Mouse (Mus musculus): ENCODE measurements around the gene Lcn4. TPM values are rescaled to one million over a fixed set of nuclear protein-coding genes. Genes with fewer than 3 reads are reported as not detected.

Lcn4 gene
- polyA plus RNA-seq, 1 experiment, result not detected

DNA sequence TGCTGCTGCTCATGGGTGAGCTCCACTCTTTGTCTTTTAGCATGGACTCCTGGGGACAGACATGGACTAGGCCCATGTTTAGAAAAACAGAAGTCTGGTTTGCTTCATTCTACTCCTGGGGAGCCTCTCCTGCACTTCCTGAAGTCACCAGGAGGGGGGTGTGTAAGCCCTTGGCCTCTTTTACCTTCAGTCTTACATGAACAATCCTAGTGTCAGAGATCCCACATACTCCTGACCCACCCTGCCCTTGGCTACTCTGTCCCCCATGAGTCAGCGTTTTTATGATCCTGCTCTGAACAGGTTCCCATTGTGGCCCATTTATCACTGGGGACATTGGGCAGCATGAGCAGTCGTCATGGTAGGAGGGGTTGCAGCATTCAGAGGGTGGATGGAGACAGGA is 27.1 kb downstream of the Lcn4 start:
- Histone ChIP-seq H3K79me2 (ENCODE audit: control insufficient read depth, insufficient read depth) (peaks cover 11% of the 10 kb centered on the region), H3K4me3 (ENCODE audit: insufficient read depth, poor library complexity, severe bottlenecking) (no peak overlapping the region), H3K79me3 (ENCODE audit: low read depth) (peaks cover 9% of the 10 kb centered on the region), H3ac (ENCODE audit: control insufficient read depth, insufficient read length, low read depth) (no peak overlapping the region), H3K27me3 (ENCODE audit: control insufficient read depth, insufficient read depth, insufficient read length) (no peaks in the 10 kb centered on the region), H3K36me3 (ENCODE audit: control insufficient read depth, insufficient read depth) (peaks cover 4% of the 10 kb centered on the region)
- no peak for TF ChIP-seq MYOD1 (IDR thresholded peaks at IDR 0.05; ENCODE audit: control insufficient read depth, insufficient read length, low read depth)
- TF ChIP-seq MYOG (IDR thresholded peaks at IDR 0.05; ENCODE audit: control insufficient read depth, extremely low read depth, insufficient read length), result no peak
- no peak for TF ChIP-seq FOSL1 (IDR thresholded peaks at IDR 0.05; ENCODE audit: insufficient read depth, low read length, poor library complexity, severe bottlenecking)

DNA sequence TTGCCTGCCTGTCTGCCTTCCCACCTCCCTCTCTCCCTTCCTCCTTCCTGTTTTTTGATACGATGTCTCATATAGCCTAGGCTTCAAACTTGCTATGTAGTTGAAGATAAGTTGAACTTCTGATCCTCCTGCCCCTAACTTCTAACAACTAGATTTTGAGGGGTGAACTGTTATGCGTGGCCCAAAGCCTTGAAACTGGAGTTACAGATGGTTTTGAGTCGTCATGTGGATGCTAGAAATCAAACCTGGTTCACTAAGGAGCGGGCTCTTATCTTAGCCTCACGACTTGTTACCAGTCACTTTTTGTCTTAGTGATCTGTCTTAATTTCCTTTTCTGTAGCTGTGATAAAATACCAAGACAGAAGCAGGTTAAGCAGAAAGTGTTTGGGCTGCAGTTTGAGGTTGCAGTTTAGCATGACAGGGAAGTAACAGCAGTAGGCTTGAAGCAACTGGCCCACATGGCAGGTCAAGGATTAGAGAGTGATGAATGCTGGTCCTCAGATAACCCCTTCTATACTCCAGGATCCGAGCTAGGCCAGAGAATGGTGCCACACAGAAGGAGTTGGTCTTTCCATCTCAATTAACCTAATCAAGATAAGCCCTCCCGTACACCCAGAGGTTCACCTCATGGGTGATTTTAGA is 30.0 kb downstream of the Lcn4 start:
- Histone ChIP-seq H3K27me3 (ENCODE audit: control insufficient read depth, insufficient read depth, insufficient read length) (no peaks in the 10 kb centered on the region), H3K79me3 (ENCODE audit: low read depth) (peaks cover 27% of the 10 kb centered on the region), H3ac (ENCODE audit: control insufficient read depth, insufficient read length, low read depth) (no peak overlapping the region), H3K36me3 (ENCODE audit: control insufficient read depth, insufficient read depth) (peaks cover 32% of the 10 kb centered on the region), H3K4me3 (ENCODE audit: insufficient read depth, poor library complexity, severe bottlenecking) (no peak overlapping the region), H3K79me2 (ENCODE audit: control insufficient read depth, insufficient read depth) (peaks cover 39% of the 10 kb centered on the region)
- TF ChIP-seq MYOD1 (IDR thresholded peaks at IDR 0.05; ENCODE audit: control insufficient read depth, insufficient read length, low read depth) (no peak), CTCF (IDR thresholded peaks at IDR 0.05; ENCODE audit: control insufficient read depth, insufficient read depth, insufficient read length) (no peak), USF1 (IDR thresholded peaks at IDR 0.05; ENCODE audit: low read depth) (no peak), MYOG (IDR thresholded peaks at IDR 0.05; ENCODE audit: control insufficient read depth, extremely low read depth, insufficient read length) (no peak), MAX (IDR thresholded peaks at IDR 0.05) (no peak), CEBPB (IDR thresholded peaks at IDR 0.05; ENCODE audit: low read depth) (no peak), FOSL1 (IDR thresholded peaks at IDR 0.05; ENCODE audit: insufficient read depth, low read length, poor library complexity, severe bottlenecking) (no peak)

DNA sequence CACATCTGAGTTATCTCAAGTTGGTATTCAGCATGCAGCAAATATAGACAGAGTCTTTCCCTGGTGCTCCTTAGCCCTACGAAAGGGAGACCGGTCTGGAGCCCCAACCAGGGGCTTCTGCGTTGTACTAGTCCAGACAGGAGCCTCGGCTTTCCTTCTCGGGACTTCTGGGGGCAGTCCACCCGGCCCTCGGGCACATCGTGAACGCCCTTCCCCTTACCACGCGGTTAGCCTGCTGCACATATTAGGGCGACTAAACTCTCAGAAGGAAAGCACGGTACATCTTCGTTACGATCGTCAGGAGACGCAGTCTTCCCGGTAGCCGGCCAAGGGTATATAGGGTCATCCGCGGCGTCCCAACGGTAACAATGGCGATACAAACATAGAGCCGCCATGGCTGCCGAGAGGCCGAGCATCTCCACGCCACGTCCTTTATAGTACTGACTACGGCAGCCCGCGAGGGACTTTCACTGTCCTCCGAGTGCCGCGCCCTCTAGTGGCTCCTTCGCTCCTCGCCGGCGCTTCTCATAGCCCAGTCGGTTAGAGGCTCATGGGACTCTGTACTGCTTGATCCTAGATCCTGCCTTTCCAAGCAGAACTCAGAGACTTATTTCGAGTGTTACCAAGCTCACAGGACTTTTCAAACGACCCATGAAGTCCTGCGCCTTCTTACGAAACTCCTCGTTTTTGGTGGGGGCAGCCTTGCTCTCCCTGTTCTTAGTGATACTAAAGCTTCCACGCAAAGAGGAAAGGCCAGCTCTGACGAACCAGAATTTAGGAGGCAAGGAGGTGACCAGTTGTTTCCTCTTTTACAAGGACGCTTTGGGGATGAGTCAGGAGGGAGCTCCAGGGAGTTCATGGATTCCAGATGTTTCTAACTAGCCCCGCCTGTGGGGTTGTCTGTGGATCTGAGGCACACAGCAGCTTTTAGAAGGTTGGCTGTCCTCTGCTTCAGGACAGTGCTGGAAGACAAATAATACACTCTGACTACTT is 30.9 kb downstream of the Lcn4 start:
- Histone ChIP-seq H3K4me3 (ENCODE audit: insufficient read depth, poor library complexity, severe bottlenecking) (peak overlapping the region; percentile 100), H3ac (ENCODE audit: control insufficient read depth, insufficient read length, low read depth) (peak overlapping the region; percentile 91), H3K36me3 (ENCODE audit: control insufficient read depth, insufficient read depth) (peaks cover 42% of the 10 kb centered on the region), H3K79me3 (ENCODE audit: low read depth) (peaks cover 27% of the 10 kb centered on the region), H3K27me3 (ENCODE audit: control insufficient read depth, insufficient read depth, insufficient read length) (no peaks in the 10 kb centered on the region), H3K79me2 (ENCODE audit: control insufficient read depth, insufficient read depth) (peaks cover 44% of the 10 kb centered on the region)
- TF ChIP-seq MAX (IDR thresholded peaks at IDR 0.05) (peak; percentile 93), CTCF (IDR thresholded peaks at IDR 0.05; ENCODE audit: control insufficient read depth, insufficient read depth, insufficient read length) (peak; percentile 94), USF1 (IDR thresholded peaks at IDR 0.05; ENCODE audit: low read depth) (no peak)

DNA sequence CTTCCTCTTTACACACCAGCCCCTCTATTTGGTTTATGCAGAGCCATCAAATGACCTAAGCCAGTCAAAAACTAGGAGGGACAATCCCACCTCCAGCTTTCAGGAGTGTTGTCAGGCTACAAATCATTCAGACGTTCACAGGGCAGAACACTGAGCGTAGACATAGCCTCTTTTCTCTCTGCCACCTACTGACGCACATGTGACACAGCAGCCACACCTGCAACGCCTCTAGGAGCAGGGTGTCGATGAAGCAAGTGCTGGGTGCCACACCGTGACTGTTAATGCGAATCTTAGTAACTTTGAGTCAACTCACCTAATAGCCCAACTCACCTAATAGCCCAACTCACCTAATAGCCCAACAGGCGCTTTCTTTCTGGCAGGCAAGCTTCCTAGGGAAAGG is 32.0 kb downstream of the Lcn4 start:
- Histone ChIP-seq H3K79me2 (ENCODE audit: control insufficient read depth, insufficient read depth) (peaks cover 44% of the 10 kb centered on the region), H3K27me3 (ENCODE audit: control insufficient read depth, insufficient read depth, insufficient read length) (no peaks in the 10 kb centered on the region), H3K79me3 (ENCODE audit: low read depth) (peaks cover 27% of the 10 kb centered on the region), H3K36me3 (ENCODE audit: control insufficient read depth, insufficient read depth) (peaks cover 46% of the 10 kb centered on the region), H3ac (ENCODE audit: control insufficient read depth, insufficient read length, low read depth) (peak overlapping the region; percentile 32), H3K4me3 (ENCODE audit: insufficient read depth, poor library complexity, severe bottlenecking) (peak overlapping the region; percentile 100)
- TF ChIP-seq USF1 (IDR thresholded peaks at IDR 0.05; ENCODE audit: low read depth), result peak; percentile 64
- TF ChIP-seq CTCF (IDR thresholded peaks at IDR 0.05; ENCODE audit: control insufficient read depth, insufficient read depth, insufficient read length), result peak; percentile 26
- no peak for TF ChIP-seq CEBPB (IDR thresholded peaks at IDR 0.05; ENCODE audit: low read depth)
- TF ChIP-seq MAX (IDR thresholded peaks at IDR 0.05), result peak; percentile 74
- no peak for TF ChIP-seq MYOD1 (IDR thresholded peaks at IDR 0.05; ENCODE audit: control insufficient read depth, insufficient read length, low read depth)
- no peak for TF ChIP-seq MYOG (IDR thresholded peaks at IDR 0.05; ENCODE audit: control insufficient read depth, extremely low read depth, insufficient read length)
- TF ChIP-seq FOSL1 (IDR thresholded peaks at IDR 0.05; ENCODE audit: insufficient read depth, low read length, poor library complexity, severe bottlenecking), result no peak

DNA sequence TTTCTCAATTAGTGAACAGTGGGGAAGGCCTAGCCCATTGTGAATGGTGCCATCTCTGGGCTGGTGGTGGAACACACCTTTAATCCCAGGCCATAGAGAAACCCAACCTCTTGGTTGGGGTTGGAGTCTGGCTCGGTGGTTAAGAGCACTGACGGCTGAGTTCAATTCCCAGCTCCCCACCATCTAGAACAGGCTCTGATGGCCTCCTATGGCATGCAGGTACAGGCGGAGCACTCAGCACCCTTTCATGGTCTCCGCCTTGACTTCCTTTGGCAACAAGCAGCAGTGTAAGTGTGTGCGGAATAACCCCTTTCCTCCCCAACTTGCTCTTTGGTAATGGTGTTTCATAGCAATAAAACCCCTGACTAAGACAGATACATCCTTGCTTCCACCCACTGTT is 32.5 kb downstream of the Lcn4 start:
- H3K36me3 ChIP-seq (ENCODE audit: control insufficient read depth, insufficient read depth), result peaks cover 46% of the 10 kb centered on the region
- peak overlapping the region; percentile 100 for H3K4me3 ChIP-seq (ENCODE audit: insufficient read depth, poor library complexity, severe bottlenecking)
- no peaks in the 10 kb centered on the region for H3K27me3 ChIP-seq (ENCODE audit: control insufficient read depth, insufficient read depth, insufficient read length)
- H3K79me2 ChIP-seq (ENCODE audit: control insufficient read depth, insufficient read depth), result peaks cover 44% of the 10 kb centered on the region
- peaks cover 27% of the 10 kb centered on the region for H3K79me3 ChIP-seq (ENCODE audit: low read depth)
- TF ChIP-seq CEBPB (IDR thresholded peaks at IDR 0.05; ENCODE audit: low read depth), result no peak
- TF ChIP-seq MAX (IDR thresholded peaks at IDR 0.05), result no peak
- TF ChIP-seq USF1 (IDR thresholded peaks at IDR 0.05; ENCODE audit: low read depth), result no peak
- TF ChIP-seq CTCF (IDR thresholded peaks at IDR 0.05; ENCODE audit: control insufficient read depth, insufficient read depth, insufficient read length), result no peak
- TF ChIP-seq MYOG (IDR thresholded peaks at IDR 0.05; ENCODE audit: control insufficient read depth, extremely low read depth, insufficient read length), result no peak
- no peak for TF ChIP-seq MYOD1 (IDR thresholded peaks at IDR 0.05; ENCODE audit: control insufficient read depth, insufficient read length, low read depth)
- no peak for TF ChIP-seq FOSL1 (IDR thresholded peaks at IDR 0.05; ENCODE audit: insufficient read depth, low read length, poor library complexity, severe bottlenecking)
- H3ac ChIP-seq (ENCODE audit: control insufficient read depth, insufficient read length, low read depth), result peak overlapping the region; percentile 32
